In genomic region chr7:91262998-91263397, GRCm38 (mm10) we compare ENCODE assay signal across 8 mouse cellular contexts.
DNase-seq lines count a peak whose midpoint lies in the region; ATAC-seq lines count a peak whose summit lies in the region.

No protein-coding gene starts in this region.

- H3K4me2 ChIP-seq in intestine, embryonic 16.5 days (ENCODE audit: low read depth, low read length) = peak overlapping the region; percentile 85
- H3K4me2 ChIP-seq in neural tube, embryonic 15.5 days = peak overlapping the region; percentile 79

- ATAC-seq in intestine, embryonic 16.5 days = no peak
- ATAC-seq in neural tube, embryonic 15.5 days (ENCODE audit: low FRiP score) = peak; percentile 61; the same call in 1 of the 2 replicates
- ATAC-seq in activated CD4-positive, CD25-positive, alpha-beta regulatory T cell, adult 4 months = no peak

- no peaks in the 10 kb centered on the region; the same call in 1 of the 2 replicates for H3K27me3 ChIP-seq in intestine, embryonic 16.5 days (replicated peaks; ENCODE audit: control insufficient read depth, insufficient read depth, low read length)
- no peaks in the 10 kb centered on the region for H3K27me3 ChIP-seq in neural tube, embryonic 15.5 days (replicated peaks)

- WGBS in intestine, embryonic 16.5 days = 4% methylated on average over 9 of the region's 9 CpGs
- WGBS in neural tube, embryonic 15.5 days = 3% methylated on average over 9 of the region's 9 CpGs

- DNase-seq in left cerebral cortex, postnatal 25 days (ENCODE audit: low spot score in 2 of 2) = peak; percentile 40 to 46
- no peak for DNase-seq in left cerebral cortex, postnatal 36 days (ENCODE audit: low spot score in 2 of 2)
- peak; percentile 25 for DNase-seq in embryo, embryonic 11 days
- no peak for DNase-seq in spleen, postnatal 4 days (ENCODE audit: low spot score in 2 of 2)
- DNase-seq in urinary bladder, postnatal 14 days (ENCODE audit: low spot score) = no peak

- H3K36me3 ChIP-seq in intestine, embryonic 16.5 days (ENCODE audit: control insufficient read depth, insufficient read depth, low read length) = no peaks in the 10 kb centered on the region
- no peaks in the 10 kb centered on the region for H3K36me3 ChIP-seq in neural tube, embryonic 15.5 days

- intact Hi-C loops in left cerebral cortex, postnatal 25 days (cut with DNase I) = loop anchor here (5.0 kb wide), 1 partner anchor 169 kb away; no protein-coding TSS in a partner anchor
- intact Hi-C loops in left cerebral cortex, postnatal 36 days (cut with DNase I) = loop anchor here (5.0 kb wide), 1 partner anchor 169 kb away; no protein-coding TSS in a partner anchor

- no peaks in the 10 kb centered on the region for H3K9me3 ChIP-seq in intestine, embryonic 16.5 days (ENCODE audit: control insufficient read depth, low read length)
- H3K9me3 ChIP-seq in neural tube, embryonic 15.5 days (replicated peaks) = no peaks in the 10 kb centered on the region

- no peaks in the 10 kb centered on the region for H3K4me1 ChIP-seq in intestine, embryonic 16.5 days (ENCODE audit: control insufficient read depth, insufficient read depth, low read length)
- H3K4me1 ChIP-seq in neural tube, embryonic 15.5 days = peaks cover 13% of the 10 kb centered on the region

- H3K9ac ChIP-seq in intestine, embryonic 16.5 days (ENCODE audit: low read depth, low read length) = no peak overlapping the region
- peak overlapping the region; percentile 61 for H3K9ac ChIP-seq in neural tube, embryonic 15.5 days (replicated peaks)

- H3K4me3 ChIP-seq in intestine, embryonic 16.5 days (ENCODE audit: low read length) = peak overlapping the region; percentile 44; the same call in 1 of the 2 replicates
- H3K4me3 ChIP-seq in neural tube, embryonic 15.5 days (replicated peaks) = peak overlapping the region; percentile 63

- no peak overlapping the region for H3K27ac ChIP-seq in intestine, embryonic 16.5 days (ENCODE audit: low read length)
- peak overlapping the region; percentile 71 for H3K27ac ChIP-seq in neural tube, embryonic 15.5 days (replicated peaks)

Comparison
In these comparisons a context has a peak if more than half of its experiments do, and no peak if none do; other contexts are left out.
1. DNase-seq: peak in left cerebral cortex, postnatal 25 days (2 of 2) and embryo, embryonic 11 days (single experiment); none in left cerebral cortex, postnatal 36 days (0 of 2), spleen, postnatal 4 days (0 of 2) and urinary bladder, postnatal 14 days (single experiment).